11 mouse cellular contexts compared by ENCODE assay signal in the genomic region with DNA sequence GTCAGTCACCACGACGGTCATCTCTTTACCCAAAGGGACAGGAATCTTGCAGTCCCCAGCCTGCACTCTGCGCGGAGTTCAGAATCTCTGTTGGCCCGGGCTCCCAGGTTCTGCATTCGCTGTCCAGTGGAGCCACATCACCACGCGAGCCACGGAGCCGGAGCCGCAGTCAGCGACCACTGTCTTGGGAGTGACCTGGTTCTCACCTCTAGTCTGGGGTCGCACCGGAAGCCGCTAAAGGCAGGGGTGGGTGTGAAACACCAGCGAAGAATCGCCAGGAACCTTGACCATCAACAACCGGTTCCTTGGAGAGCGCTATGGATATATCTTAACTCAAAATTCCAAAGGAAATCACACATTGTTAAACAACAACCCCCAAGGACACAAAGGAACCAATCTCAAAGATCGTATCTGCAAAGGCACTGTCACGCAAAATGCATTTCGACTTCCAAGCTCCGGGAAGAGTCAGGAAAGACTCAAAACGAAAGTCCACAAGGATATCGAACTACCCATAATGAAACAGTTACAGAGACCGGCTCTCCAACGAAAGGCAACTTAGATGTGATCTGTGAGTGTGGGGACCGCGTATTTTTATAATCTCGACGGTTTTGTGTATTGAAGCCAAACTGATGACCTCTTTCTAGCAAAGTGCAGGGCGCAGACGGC. TPM values are rescaled to one million over a fixed set of nuclear protein-coding genes. Genes with fewer than 3 reads are reported as not detected.
DNase-seq lines count a peak whose midpoint lies in the region; ATAC-seq lines count a peak whose summit lies in the region.
"Had no signal": no experiment of that assay in that cellular context is flagged by ENCODE, and none has a peak within 500 bp of the region (broad histone marks: within the 10 kb centered on the region; RNA-seq: fewer than 3 reads in every experiment).

No protein-coding gene starts in this region.

- peak; percentile 20 for DNase-seq in adrenal gland, postnatal 14 days
- DNase-seq in adrenal gland, adult 18-20 months (ENCODE audit: low spot score in 2 of 2): no peak
- DNase-seq in thymus, postnatal 0 days (ENCODE audit: low spot score): no peak
- DNase-seq: layer of hippocampus, adult 9-11 months; thymus, postnatal 14 days had no signal

- peaks cover 39% of the 10 kb centered on the region for H3K4me1 ChIP-seq in megakaryocyte, embryonic 14.5 days
- H3K4me1 ChIP-seq in kidney, embryonic 15.5 days: peaks cover 42% of the 10 kb centered on the region
- peaks cover 28% of the 10 kb centered on the region for H3K4me1 ChIP-seq in stomach, embryonic 15.5 days

- 1% methylated on average over 33 of the region's 33 CpGs for WGBS in kidney, embryonic 15.5 days
- WGBS in stomach, embryonic 15.5 days: 2% methylated on average over 33 of the region's 33 CpGs

- no peaks in the 10 kb centered on the region for H3K9me3 ChIP-seq in megakaryocyte, embryonic 14.5 days
- no peaks in the 10 kb centered on the region for H3K9me3 ChIP-seq in kidney, embryonic 15.5 days (replicated peaks)
- H3K9me3 ChIP-seq in stomach, embryonic 15.5 days: no peaks in the 10 kb centered on the region

- ATAC-seq in megakaryocyte, adult 5-6 weeks (ENCODE audit: poor library complexity, severe bottlenecking): no peak
- ATAC-seq in kidney, embryonic 15.5 days (replicated peaks; ENCODE audit: low FRiP score): no peak
- ATAC-seq in stomach, embryonic 15.5 days (ENCODE audit: insufficient read depth, low FRiP score, low read depth): no peak
- no peak for ATAC-seq in megakaryocyte-erythroid progenitor cell, adult 5-6 weeks (replicated peaks; ENCODE audit: low FRiP score, low TSS enrichment, poor library complexity, severe bottlenecking)

- H3K27ac ChIP-seq in kidney, embryonic 15.5 days: no peak overlapping the region
- H3K27ac ChIP-seq in stomach, embryonic 15.5 days: peak overlapping the region; percentile 91

- H3K27me3 ChIP-seq in megakaryocyte, embryonic 14.5 days (replicated peaks): peaks cover 98% of the 10 kb centered on the region
- H3K27me3 ChIP-seq in kidney, embryonic 15.5 days: peaks cover 97% of the 10 kb centered on the region
- H3K27me3 ChIP-seq in stomach, embryonic 15.5 days (replicated peaks): peaks cover 40% of the 10 kb centered on the region

- H3K36me3 ChIP-seq in megakaryocyte, embryonic 14.5 days (replicated peaks; ENCODE audit: low read length): no peaks in the 10 kb centered on the region
- no peaks in the 10 kb centered on the region for H3K36me3 ChIP-seq in kidney, embryonic 15.5 days
- no peaks in the 10 kb centered on the region for H3K36me3 ChIP-seq in stomach, embryonic 15.5 days

- H3K4me3 ChIP-seq in megakaryocyte, embryonic 14.5 days (replicated peaks): peak overlapping the region; percentile 83
- peak overlapping the region; percentile 6 for H3K4me3 ChIP-seq in kidney, embryonic 15.5 days (replicated peaks)
- peak overlapping the region; percentile 61 for H3K4me3 ChIP-seq in stomach, embryonic 15.5 days (replicated peaks)

- peak overlapping the region; percentile 28 for H3K4me2 ChIP-seq in kidney, embryonic 15.5 days
- H3K4me2 ChIP-seq in stomach, embryonic 15.5 days: peak overlapping the region; percentile 62

- H3K9ac ChIP-seq in kidney, embryonic 15.5 days: no peak overlapping the region
- 0 out of 2 replicates have a peak overlapping the region, but pooled peaks have one; percentile 29 for H3K9ac ChIP-seq in stomach, embryonic 15.5 days

RNA-seq across cellular contexts. Expression of gene Barx1, which starts 4.1 kb away (rescaled TPM):
- not detected in 2 replicates for total RNA-seq in adrenal gland, postnatal 14 days (2021)
- not detected for total RNA-seq in adrenal gland, adult 18-20 months (2021)
- not detected in 2 replicates for polyA plus RNA-seq in megakaryocyte, embryonic 14.5 days (2012; ENCODE audit: insufficient read depth, low replicate concordance)
- total RNA-seq in megakaryocyte, adult 5-6 weeks (2015): not detected in 2 replicates
- total RNA-seq in megakaryocyte, adult 5-6 weeks (2017): not detected in 2 replicates
- polyA plus RNA-seq in kidney, embryonic 15.5 days (2015; fragmentation: Nextera tagmentation; extraction: Ambion mirVana): 0.10 and 0.12 TPM in 2 replicates
- 173 and 204 TPM in 2 replicates for polyA plus RNA-seq in stomach, embryonic 15.5 days (2015; fragmentation: Nextera tagmentation; extraction: Ambion mirVana)
- 0.30 and 0.38 TPM in 2 replicates for polyA plus RNA-seq in thymus, postnatal 0 days (2015; fragmentation: Nextera tagmentation; extraction: Ambion mirVana)
- total RNA-seq in megakaryocyte-erythroid progenitor cell, adult 5-6 weeks (2014; fragmentation: Nextera tagmentation): not detected in 2 replicates
- total RNA-seq in megakaryocyte-erythroid progenitor cell, adult 5-6 weeks (2017): not detected in 2 replicates
- polyA plus RNA-seq: neural tube, embryonic 14.5 days had no signal

RNA-seq across cellular contexts. Expression of gene Ptpdc1, which starts 33.3 kb away (rescaled TPM):
- 7.2 and 7.8 TPM in 2 replicates for total RNA-seq in adrenal gland, postnatal 14 days (2021)
- 1 to 10 TPM; 5.0 to 6.3 TPM for total RNA-seq in adrenal gland, adult 18-20 months (2021)
- 0.62 TPM in 1 of 2 replicates, not detected in the other for polyA plus RNA-seq in megakaryocyte, embryonic 14.5 days (2012; ENCODE audit: insufficient read depth, low replicate concordance)
- 1.6 and 1.9 TPM in 2 replicates for total RNA-seq in megakaryocyte, adult 5-6 weeks (2015)
- 1.1 and 1.8 TPM in 2 replicates for total RNA-seq in megakaryocyte, adult 5-6 weeks (2017)
- polyA plus RNA-seq in kidney, embryonic 15.5 days (2015; fragmentation: Nextera tagmentation; extraction: Ambion mirVana): 10.6 and 11.1 TPM in 2 replicates
- 8.2 and 9.1 TPM in 2 replicates for polyA plus RNA-seq in stomach, embryonic 15.5 days (2015; fragmentation: Nextera tagmentation; extraction: Ambion mirVana)
- polyA plus RNA-seq in thymus, postnatal 0 days (2015; fragmentation: Nextera tagmentation; extraction: Ambion mirVana): 1.4 and 1.9 TPM in 2 replicates
- total RNA-seq in megakaryocyte-erythroid progenitor cell, adult 5-6 weeks (2014; fragmentation: Nextera tagmentation): 4.8 and 9.6 TPM in 2 replicates
- 2.7 and 4.5 TPM in 2 replicates for total RNA-seq in megakaryocyte-erythroid progenitor cell, adult 5-6 weeks (2017)

Comparison
In these comparisons a context has a peak if more than half of its experiments do, and no peak if none do; other contexts are left out.
1. H3K4me3 ChIP-seq: peak in every context shown above with its lines; median percentile 83 in megakaryocyte, embryonic 14.5 days; 61 in stomach, embryonic 15.5 days; 6 in kidney, embryonic 15.5 days.